ENCODE assay signal across 26 mouse cellular contexts in genomic region chr10:96240591-96240990, GRCm38 (mm10).
DNase-seq lines count a peak whose midpoint lies in the region; ATAC-seq and TF ChIP-seq lines count a peak whose summit lies in the region.
"Had no signal": no experiment of that assay in that cellular context is flagged by ENCODE, and none has a peak within 500 bp of the region (broad histone marks: within the 10 kb centered on the region; RNA-seq: fewer than 3 reads in every experiment).

No protein-coding gene starts in this region.

- no peak for TF ChIP-seq CTCF in bone marrow macrophage, adult 2 months (IDR thresholded peaks at IDR 0.05; ENCODE audit: low read depth, low read length)

- H3K27me3 ChIP-seq in forebrain, embryonic 16.5 days (replicated peaks; ENCODE audit: control insufficient read depth, insufficient read depth, low read length): no peaks in the 10 kb centered on the region
- H3K27me3 ChIP-seq: embryonic facial prominence, embryonic 15.5 days; hindbrain, embryonic 12.5 days; midbrain, embryonic 13.5 days; neural tube, embryonic 12.5 days; Patski had no signal

- H3K4me1 ChIP-seq in bone marrow macrophage, adult 2 months (ENCODE audit: control insufficient read depth, insufficient read depth, low read length): peaks cover 27% of the 10 kb centered on the region
- no peaks in the 10 kb centered on the region for H3K4me1 ChIP-seq in forebrain, embryonic 16.5 days (replicated peaks; ENCODE audit: control insufficient read depth, insufficient read depth, low read length)
- H3K4me1 ChIP-seq: embryonic facial prominence, embryonic 15.5 days; hindbrain, embryonic 12.5 days; midbrain, embryonic 13.5 days; neural tube, embryonic 12.5 days had no signal

- no peak overlapping the region for H3K9ac ChIP-seq in forebrain, embryonic 16.5 days (replicated peaks; ENCODE audit: low read depth, low read length)
- H3K9ac ChIP-seq: embryonic facial prominence, embryonic 15.5 days; hindbrain, embryonic 12.5 days; midbrain, embryonic 13.5 days; neural tube, embryonic 12.5 days had no signal

- peaks cover 4% of the 10 kb centered on the region for H3K9me3 ChIP-seq in forebrain, embryonic 16.5 days (ENCODE audit: control insufficient read depth, low read length)
- H3K9me3 ChIP-seq: embryonic facial prominence, embryonic 15.5 days; hindbrain, embryonic 12.5 days; limb, embryonic 10.5 days; midbrain, embryonic 13.5 days had no signal

- H3K27ac ChIP-seq in bone marrow macrophage, adult 2 months (ENCODE audit: insufficient read depth, low read depth, low read length): peak overlapping the region; percentile 2; the same call in 1 of the 2 replicates
- no peak overlapping the region for H3K27ac ChIP-seq in forebrain, embryonic 16.5 days (ENCODE audit: low read length)
- H3K27ac ChIP-seq: embryonic facial prominence, embryonic 15.5 days; heart, adult 2 months; hindbrain, embryonic 12.5 days; limb, embryonic 10.5 days; midbrain, embryonic 13.5 days; neural tube, embryonic 12.5 days; stomach, postnatal 0 days had no signal

- no peak for TF ChIP-seq POLR2A in bone marrow macrophage, adult 2 months (IDR thresholded peaks at IDR 0.05; ENCODE audit: borderline replicate concordance, low read depth, low read length)

- peak; percentile 34 for DNase-seq in 3T3-L1 (ENCODE audit: low read depth, low spot score)
- DNase-seq in CD4-positive, CD25-positive, alpha-beta regulatory T cell, adult 2 months (ENCODE audit: low read depth, low spot score): peak; percentile 82
- DNase-seq in cerebellum, postnatal 10 days: no peak
- DNase-seq in right cerebral cortex, adult 2 months (ENCODE audit: low spot score in 2 of 2): no peak
- no peak for DNase-seq in layer of hippocampus, postnatal 14 days (ENCODE audit: low spot score in 2 of 2)
- DNase-seq: adrenal gland, adult 8-10 months; cerebellum, adult 18-20 months; cerebellum, postnatal 36 days; gastrocnemius, postnatal 14 days; heart, adult 2 months; kidney, postnatal 36 days; liver; thymus, adult 2 months; thymus, postnatal 4 days had no signal

- H3K36me3 ChIP-seq in forebrain, embryonic 16.5 days (ENCODE audit: control insufficient read depth, insufficient read depth): no peaks in the 10 kb centered on the region
- H3K36me3 ChIP-seq: embryonic facial prominence, embryonic 15.5 days; hindbrain, embryonic 12.5 days; limb, embryonic 10.5 days; midbrain, embryonic 13.5 days; neural tube, embryonic 12.5 days had no signal

- H3K4me2 ChIP-seq in forebrain, embryonic 16.5 days (ENCODE audit: low read length): no peak overlapping the region
- H3K4me2 ChIP-seq: embryonic facial prominence, embryonic 15.5 days; hindbrain, embryonic 12.5 days; midbrain, embryonic 13.5 days; neural tube, embryonic 12.5 days had no signal

- 96% methylated on average over 4 of the region's 4 CpGs for WGBS in forebrain, embryonic 16.5 days

- H3K4me3 ChIP-seq in bone marrow macrophage, adult 2 months (ENCODE audit: insufficient read depth, low read length): no peak overlapping the region
- H3K4me3 ChIP-seq in forebrain, embryonic 16.5 days (replicated peaks; ENCODE audit: low read length): no peak overlapping the region
- H3K4me3 ChIP-seq: embryonic facial prominence, embryonic 15.5 days; heart, adult 2 months; hindbrain, embryonic 12.5 days; limb, embryonic 10.5 days; midbrain, embryonic 13.5 days; neural tube, embryonic 12.5 days had no signal

- peak; percentile 70 for ATAC-seq in megakaryocyte progenitor cell, adult 5-6 weeks (replicated peaks; ENCODE audit: poor library complexity)
- no peak for ATAC-seq in forebrain, embryonic 16.5 days
- ATAC-seq: forebrain, embryonic 14.5 days; lung, postnatal 0 days; midbrain, embryonic 13.5 days; Patski had no signal

Comparison
In these comparisons a context has a peak if more than half of its experiments do, and no peak if none do; other contexts are left out.
1. DNase-seq: peak in 3T3-L1 (single experiment) and CD4-positive, CD25-positive, alpha-beta regulatory T cell, adult 2 months (single experiment); none in cerebellum, postnatal 10 days (0 of 2), right cerebral cortex, adult 2 months (0 of 2) and layer of hippocampus, postnatal 14 days (0 of 2).